Mouse (Mus musculus) left cerebral cortex, adult 8-10 months (tissue): ENCODE data around the gene Slc25a35. TPM values are rescaled to one million over a fixed set of nuclear protein-coding genes. Genes with fewer than 3 reads are reported as not detected.
"Not testable (repeated sequence)": the region's sequence is repeated elsewhere in the genome, so short reads cannot be mapped to it uniquely, and the experiment has no call there.

Experiments
- DNase-seq, 2 experiments: peaks; one replicate each; pipeline ENCODE4 v3.0.0; 2022; ENCODE audit warnings: low spot score in 2 of 2
- total RNA-seq, 4 experiments: library from RNA; stranded (reverse); gene quantifications; 2 replicates each; pipeline ENCODE4 v1.2.4; 2022

Gene Slc25a35
- total RNA-seq, 4 experiments from 2014 or later, result 4.0 to 8.6 (median 7.1) TPM

DNA sequence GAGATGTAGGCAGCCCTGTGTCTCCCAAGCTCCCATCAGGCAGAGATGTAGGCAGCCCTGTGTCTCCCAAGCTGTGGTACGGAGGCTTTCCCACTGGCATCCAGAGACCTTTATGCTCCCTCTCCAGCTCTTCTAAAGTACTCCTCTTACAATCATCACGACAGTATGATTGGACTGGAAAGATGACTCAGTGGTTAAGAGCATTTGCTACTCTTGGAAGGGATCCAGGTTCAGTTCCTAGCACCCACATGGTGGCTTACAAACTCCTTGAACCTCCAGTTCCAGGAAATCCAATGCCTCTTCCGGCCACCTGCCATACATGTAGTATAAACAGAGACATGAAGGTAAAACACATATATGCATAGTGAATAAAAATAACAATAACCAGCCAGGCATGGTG, 6.3 kb upstream of the Slc25a35 start:
- DNase-seq, result no peak

DNA sequence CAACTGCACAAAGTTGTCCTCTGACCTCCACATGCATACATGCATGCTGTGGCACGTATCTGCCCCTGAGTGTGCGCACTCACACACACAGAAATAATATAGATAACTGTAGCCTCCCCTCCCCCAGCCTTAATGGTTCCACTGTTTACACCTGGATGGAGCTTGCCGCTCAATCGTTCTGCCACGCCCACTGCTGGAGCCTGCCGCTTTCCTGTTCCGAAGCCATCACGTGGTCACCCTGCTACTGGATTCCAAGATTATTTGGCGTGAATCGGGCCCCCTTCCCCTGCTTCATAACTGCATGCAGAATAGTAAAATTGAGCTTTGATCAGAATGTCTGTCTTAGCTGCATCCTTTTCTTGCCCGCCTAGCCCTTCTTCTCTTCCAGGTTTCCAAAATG, 5.8 kb upstream of the Slc25a35 start:
- not testable (repeated sequence) for DNase-seq

DNA sequence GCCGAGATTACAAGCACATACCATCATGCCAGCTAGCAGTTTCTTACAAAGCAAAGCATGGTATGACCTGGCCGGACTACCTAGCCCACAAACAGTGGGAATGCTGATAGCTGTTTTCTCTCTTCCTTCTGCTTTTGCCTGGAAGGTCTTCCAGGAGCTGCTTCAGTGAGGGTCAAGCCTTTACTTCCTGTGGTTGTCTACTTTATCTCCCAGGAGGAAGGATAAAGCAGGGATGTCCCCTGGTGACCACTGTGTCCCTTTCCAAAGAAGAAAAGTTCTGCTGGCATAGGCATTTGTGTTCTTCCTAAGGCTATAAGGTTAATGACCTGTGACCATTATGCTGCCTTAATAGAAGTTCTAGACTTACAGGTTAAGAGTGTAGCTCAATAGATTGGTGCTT, 4.5 kb upstream of the Slc25a35 start:
- DNase-seq, result no peak

DNA sequence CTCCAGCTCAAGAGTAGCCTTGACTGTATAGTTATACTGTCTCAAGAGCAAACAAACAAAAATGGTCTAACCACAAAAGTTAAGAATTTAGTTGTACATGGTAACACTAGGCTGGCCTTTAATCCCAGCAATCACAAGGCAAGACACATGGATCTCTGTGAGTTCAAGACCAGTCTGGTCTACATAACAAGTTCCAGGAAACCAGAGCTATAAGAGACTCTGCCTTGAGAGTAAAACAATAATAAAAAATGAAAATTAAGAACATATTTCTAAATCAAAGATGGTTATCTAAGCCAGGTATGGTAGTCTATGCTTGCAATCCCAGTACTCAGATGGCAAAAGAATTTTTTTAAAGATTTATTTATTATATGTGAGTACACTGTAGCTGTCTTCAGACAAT, 2.9 kb upstream of the Slc25a35 start:
- no peak for DNase-seq

DNA sequence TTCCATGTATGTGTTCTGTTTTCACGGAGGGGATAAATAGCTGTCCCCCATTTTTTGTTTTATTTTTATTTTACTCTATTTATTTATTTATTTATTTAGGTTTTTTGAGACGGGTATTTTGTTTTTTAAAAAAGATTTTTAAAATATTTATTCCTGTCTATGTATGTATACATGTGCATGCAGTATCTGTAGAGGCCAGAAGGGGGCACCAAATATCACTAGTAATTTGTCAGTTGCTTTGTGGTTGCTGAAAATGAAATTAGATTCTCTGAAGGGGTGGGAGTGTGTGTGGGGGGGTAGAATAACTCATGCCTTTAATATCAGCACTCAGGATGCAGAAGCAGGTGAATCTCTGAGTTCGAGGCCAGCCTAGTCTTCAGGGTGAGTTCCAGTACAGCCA, 2.1 kb upstream of the Slc25a35 start:
- no peak for DNase-seq

DNA sequence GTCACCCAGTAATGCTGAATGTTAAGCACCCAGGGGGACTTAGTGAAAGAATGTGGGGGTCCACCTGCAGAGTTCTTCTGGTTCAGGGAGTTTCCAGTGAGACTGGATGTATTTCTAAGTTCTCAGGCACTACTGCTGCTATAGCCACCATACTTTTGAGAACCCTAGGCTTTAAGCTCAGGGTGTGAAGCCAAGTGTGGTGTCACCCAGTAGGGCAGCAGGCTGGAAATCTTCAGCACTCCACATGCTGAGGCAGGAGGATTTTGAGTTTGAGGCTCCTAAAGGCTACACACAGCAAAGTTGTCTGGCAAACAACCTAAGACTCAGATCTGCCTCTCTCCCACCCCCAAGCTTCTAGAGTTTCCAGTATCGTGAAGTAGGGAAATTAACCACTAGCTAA, 1.4 kb upstream of the Slc25a35 start:
- DNase-seq, result no peak

DNA sequence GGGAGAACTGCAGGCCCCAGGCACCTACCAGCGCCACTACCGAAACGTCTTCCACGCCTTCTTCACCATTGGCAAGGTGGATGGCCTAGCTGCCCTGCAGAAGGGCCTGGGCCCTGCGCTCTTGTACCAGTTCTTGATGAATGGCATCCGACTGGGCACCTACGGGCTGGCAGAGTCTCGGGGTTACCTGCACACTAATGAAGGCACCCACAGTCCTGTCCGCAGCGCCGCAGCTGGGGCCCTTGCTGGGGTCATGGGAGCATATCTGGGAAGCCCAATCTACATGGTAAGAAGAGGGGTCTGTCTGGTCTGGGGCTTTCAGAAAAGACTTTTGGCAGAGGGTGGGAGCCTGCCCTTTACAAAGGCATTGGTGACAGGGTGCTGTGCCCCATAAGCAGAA, 821 bp downstream of the Slc25a35 start:
- DNase-seq, result no peak

DNA sequence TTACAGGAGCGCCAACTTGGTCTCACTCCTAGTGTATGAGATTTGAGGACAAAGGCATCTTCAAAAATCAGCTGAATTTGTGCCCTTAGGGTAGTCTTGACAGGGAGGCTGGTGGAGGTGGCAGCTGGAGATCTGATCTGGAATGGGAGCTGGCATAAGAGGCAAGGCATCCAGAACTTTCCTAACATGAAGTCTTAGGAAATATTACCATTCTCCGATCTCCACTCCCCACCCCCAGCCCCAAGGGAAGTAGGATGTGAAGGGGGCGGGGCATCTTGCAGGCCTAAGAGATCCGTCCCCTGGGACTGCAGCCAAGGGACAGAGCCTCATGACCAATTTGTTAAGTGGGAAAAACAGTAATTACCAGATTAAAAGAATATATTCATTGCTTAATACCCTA, 2.3 kb downstream of the Slc25a35 start:
- DNase-seq, result no peak

DNA sequence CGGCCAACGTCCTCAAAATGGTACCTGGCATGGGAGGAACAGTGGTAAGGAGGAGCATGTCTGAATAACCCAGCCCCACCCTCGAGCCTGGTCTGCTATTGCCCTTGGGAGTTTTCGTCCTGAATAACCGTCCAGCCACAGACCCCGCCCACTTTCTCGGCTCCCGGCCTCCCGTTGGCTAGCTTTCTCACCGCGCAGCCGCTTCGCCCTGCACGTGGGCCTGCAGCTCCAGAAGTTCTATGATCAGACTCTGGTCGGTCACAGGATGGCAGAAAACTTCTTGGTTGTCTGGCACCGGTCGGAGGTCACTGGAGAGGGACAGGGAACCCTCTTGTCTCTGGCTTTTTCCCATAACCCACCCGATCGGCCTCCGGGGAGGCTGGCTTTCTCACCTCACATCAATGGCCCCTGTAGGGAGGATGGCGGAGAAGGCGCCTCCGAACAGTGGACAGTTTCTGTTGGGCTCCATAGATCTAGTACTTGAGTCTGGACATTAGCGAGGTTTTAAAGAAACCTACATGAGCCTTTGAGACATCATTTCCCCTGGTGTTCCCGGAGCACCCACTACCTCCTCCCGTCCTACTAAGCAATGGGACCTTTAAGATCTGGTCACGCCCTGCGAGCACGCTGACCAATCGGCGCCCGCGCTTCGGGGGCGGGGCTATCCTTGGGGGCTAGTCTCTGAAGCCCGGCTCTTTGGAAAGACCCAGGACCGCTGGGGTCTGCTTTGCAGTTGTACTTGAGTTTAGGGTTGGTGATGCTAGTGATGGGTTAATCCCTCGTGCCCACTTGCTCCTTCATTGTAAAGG, 5.5 kb downstream of the Slc25a35 start:
- peak; percentile 75 to 80 for DNase-seq

DNA sequence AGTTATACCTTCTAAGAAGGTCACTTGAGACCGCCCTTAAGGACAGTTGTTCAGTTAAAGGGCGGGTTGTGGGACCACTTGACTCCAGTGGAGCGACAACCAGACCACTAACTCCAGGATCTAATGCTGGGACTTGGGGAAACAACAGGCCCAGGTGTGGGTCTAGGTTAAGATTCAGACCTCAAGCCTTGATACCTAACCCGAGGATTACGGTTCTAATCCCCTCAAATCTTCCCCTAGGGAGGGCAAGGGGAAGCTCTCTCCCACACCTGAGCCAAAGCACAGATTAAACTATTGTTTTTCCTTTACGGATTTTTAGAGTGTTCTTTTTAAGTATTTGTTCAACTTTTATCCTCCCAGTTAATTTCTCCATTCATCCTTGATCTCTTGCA, 6.1 kb downstream of the Slc25a35 start:
- no peak for DNase-seq

DNA sequence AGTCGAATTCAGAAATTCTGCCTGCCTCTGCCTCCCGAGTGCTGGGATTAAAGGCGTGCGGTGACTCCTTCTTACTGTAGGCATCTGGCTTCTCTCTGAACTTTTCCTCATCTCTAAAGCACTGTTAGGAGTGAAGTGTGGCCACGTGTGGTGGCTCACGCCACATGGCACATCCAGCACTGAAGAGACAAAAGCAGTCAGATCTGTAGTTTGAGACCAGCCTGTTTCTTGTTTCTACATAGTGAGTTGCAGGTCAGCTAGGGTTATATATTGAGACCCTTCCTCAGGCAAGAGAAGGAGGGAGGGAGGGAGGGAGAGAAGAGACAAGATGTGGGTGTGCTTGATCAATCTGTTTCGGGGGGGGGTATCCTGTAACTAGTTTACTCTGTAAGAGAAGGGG, 7.2 kb downstream of the Slc25a35 start, which contains the start of gene Rangrf:
Rangrf (minus strand) TSS at position 101 of the 400 bp plus-strand sequence.
- no peak for DNase-seq

DNA sequence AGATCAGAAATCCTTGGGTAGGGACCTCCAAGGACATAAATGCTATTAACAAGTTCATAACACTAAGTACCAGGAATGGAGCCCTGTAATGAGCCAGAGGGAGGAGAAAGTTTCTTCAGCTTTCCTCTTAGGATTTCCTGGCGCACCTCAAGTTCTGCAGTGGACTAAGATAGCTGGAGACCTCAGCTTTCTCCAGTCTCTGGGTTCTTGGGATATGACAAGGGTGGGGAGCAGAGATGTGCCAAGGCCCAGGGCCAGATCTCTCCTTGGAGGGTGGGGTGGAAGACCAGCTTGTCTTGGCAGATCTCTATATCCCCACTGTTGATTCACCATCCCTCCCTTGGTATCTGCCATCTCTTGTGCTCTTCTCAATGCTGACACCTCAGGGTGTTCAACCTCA, 7.7 kb downstream of the Slc25a35 start:
- no peak for DNase-seq

DNA sequence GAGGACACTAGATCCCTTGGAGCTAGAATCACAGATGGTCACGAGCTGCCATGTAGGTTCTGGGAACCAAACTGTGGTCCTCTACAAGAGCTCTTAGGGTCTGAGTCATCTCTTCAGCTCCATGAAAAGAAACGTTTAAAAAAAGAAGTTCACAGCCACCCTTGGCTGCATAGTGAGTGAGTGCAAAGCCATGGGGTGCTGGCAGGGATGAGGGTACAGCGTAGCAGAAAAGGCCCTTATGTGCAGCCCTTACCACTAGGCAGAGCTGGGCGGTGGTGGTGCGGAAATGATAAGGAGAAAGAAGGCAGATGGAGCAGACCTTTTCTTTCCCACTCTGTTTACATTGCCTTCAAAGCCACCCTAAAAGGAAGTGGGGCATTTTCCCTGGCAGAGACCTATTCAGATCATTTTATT, 11.4 kb downstream of the Slc25a35 start:
- peak in 1 of 2 experiments; percentile 59 for DNase-seq

DNA sequence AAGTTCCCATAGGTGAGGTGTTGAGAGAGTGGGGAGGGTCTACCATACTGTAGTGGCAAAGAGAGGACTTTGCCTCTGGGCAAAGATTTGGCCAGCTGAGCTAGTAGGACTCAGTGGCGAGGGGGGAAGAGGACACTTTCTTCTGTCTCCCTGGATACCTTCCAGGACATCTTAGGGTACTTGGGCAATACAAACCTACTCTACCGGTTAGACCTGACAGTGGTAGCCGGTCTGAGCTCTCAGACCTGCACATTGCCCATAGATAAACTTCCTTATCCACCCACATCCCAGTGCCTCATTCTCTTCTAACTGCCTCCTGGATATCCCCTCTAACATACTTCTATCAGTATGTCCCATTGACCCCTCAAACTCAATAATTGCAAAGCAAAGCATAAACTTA, 13.0 kb downstream of the Slc25a35 start:
- no peak for DNase-seq

DNA sequence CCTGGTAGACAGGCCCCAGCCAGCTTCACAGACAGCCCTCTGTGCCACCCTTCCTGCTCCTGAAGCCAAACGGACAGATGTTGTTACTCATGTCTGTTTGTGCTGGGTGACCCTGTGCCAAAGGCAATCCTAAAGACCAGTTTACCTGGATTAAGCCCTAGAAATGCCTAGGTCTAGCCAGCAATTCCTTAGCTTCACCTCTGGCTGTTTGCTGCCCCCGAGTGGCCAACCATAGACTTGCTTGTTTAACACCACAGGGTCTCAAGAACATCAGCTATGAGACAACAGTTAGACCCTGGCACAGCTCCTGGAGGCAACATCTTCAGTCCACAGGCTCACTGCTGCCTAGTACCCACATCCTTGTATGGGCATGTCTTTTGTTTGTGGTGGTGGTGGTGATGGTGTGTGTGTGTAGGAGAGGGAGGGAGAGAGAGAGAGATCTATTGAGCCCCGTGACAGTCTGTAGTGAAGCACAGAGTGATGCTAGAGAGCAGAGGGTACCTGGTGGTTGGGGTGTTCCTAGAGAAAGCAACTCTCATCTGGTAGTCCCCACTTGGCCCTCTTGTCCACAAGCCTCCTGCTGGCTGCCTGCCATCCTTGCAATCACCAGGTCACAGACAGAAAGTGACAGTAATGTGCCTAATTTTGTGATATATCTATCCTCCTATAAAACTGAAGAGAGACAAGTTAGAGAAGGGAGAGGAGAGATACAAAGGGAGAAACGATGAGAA, 14.9 kb downstream of the Slc25a35 start:
- peak in 1 of 2 experiments; percentile 60 for DNase-seq

DNA sequence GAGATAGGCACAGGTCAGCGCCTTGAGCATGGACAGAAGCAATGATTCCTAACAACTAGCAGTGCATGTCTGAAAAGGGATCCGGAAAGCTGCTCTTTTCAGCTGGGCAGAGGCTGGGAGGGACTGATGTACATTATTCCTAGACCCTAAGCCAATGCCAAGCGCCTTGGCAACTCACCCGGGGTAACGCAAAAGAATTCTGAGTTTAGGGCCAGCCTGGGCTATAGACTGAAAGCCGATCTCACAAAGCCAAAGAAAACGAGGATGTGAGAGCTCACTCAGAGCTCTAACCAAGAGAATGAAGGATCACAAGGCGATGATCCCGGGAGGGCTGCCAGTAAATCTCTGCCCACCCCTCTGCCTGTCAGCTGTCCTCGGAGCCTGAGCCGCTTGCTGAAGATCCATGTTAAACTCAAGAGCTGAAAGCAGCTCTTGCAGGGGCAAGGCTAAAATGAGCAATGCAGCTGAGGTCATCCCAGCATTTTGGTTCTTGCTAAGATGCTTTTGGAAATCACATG, 19.5 kb downstream of the Slc25a35 start:
- no peak for DNase-seq

DNA sequence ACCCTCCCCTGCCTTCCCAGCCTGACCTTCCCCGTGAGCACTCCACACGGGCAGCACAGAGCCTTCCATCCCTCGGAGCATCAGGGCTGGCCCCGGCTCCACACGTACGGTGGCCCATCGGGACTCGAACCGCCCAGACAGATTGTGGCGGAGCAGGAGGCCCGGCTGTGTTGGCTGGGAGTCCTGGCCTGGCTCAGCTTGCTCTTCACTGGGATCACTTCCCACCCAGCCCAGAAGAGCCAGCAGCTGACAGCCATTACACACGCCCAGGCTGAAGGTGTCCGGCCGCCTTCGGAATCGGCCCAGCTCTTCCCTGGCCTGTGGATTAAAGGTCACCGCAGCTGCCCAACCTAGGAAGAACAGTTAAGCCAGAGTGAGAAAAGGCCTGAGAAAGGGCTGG, 20.4 kb downstream of the Slc25a35 start:
- no peak for DNase-seq

DNA sequence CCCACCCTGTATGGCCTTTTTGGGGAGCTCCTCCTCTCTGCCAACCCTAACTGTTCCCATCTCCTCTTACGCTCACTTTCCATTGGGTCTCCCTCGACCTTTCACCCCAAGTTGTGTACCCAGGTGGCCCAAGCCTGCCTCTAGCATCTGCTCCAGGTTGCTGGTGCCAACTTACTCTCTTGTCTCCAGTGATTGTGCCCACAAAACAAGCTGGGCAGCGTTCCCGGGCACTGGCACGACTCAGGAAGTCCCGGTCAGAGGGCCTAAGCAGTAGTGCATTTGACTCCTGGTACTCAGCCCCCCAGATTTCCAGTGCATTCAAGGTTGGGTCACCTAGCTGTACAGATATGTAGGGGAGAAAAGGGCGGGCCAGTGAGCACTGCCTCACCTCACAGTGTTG, 25.2 kb downstream of the Slc25a35 start:
- DNase-seq, result no peak

DNA sequence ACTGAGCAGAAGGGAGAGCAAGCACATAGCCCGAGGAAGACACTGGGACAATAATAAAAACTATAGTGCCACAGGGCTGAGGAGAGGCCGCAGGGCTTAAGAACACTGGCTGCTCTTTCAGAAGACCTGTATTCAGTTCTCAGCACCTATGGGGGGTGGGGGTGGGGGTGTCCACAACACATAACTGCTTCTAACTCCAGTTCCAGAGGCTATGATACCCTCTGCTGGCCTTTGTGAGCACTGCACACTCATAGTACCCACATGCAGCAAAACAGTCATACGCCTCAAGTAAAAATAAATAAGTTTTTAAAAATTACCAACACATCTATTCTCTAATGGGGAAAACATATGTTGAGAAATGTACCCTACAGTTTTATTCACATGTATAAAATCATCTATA, 26.4 kb downstream of the Slc25a35 start:
- DNase-seq, result no peak

DNA sequence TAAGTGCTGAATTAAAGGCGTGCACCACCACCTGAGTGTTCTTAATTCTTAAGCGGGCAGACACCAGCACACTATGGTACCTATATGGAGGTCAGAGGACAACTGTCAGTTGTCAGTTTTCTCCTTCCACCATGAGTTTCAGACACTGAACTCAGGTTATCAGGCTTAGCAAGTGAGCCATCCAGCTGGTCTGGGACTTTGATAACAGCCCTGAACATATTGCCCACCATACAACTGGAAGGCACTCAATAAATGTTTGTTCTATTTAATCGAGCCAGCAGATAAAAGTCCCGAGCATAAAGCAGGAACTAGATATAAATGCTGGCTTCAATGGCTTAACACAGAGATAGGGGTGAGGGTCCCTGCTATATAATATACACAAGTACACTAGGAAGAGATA, 29.1 kb downstream of the Slc25a35 start:
- DNase-seq, result no peak

DNA sequence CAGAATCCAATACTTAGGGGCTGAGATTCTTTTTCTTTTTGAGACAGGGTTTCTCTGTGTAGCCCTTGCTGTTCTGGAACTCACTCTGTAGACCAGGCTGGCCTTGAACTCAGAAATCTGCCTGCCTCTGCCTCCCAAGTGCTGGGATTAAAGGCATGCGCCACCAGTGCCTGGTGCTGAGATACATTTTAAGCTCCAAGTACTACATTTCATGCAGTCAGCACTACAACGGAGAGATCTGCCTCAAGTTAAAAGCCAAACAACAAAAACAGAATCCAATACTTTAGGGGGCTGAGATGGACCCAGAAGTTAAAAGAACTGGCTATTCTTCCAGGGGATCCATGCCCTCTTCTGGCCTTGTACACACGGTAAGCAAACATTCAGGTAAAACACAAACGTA, 34.9 kb downstream of the Slc25a35 start:
- not testable (repeated sequence) for DNase-seq

DNA sequence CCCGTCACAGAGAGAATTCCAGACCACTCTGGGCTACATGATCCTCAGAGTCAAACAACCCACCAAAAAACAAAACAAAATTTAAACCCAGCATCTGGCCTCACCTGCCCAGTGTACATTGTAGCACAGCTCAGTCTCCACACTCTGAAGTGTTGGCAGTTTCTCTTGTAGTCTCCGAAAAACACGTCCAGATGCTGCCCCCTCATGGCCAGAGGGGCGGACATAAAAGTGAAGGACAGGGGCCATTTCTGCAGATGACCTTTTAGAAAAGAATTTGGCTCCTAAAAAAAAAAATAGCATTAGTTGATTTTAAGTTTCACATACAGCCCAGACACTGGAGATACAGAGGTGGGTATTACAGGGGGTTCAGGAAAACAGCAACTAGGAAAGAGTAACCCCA, 35.7 kb downstream of the Slc25a35 start:
- no peak for DNase-seq

DNA sequence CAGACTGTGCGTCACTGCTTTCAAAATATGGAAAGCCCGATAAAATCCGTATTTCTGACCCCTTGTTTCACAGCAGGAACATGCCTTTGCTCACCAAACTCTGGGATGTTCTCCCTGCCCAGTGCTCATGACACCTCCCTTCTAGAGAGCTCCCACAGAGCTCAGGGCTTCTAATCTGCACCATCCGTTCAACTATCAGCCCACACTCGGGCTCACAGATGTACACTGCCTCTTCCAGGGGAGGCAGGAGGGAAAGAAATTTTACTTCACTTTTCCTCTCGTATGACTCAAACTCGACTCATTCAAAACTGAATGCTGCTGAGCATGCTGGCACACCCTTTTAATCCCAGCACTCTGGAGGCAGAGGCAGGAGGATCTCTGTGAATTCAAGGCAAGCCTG, 37.3 kb downstream of the Slc25a35 start:
- no peak for DNase-seq
